Mouse (Mus musculus) embryonic facial prominence, embryonic 11.5 days (tissue): ENCODE results near the gene Dars. TPM values are rescaled to one million over a fixed set of nuclear protein-coding genes. Genes with fewer than 3 reads are reported as not detected.
"Not testable (repeated sequence)": the region's sequence is repeated elsewhere in the genome, so short reads cannot be mapped to it uniquely, and the experiment has no call there.

Source experiments
- ATAC-seq: fragments of 200-750 bp; cut with Nextera tagmentation; replicated peaks from 2 replicates; pipeline ENCODE4 v1.8.0; 2017; ENCODE audit warnings: low read depth; ENCODE audit not compliant: insufficient number of reproducible peaks, low FRiP score, low TSS enrichment
- DNase-seq: peaks from one replicate; pipeline ENCODE4 v3.0.0-alpha.2; 2015; ENCODE audit warnings: low spot score
- H3K27ac ChIP-seq: fragments of 300-500 bp; sonication (generic); replicated peaks from 2 replicates; pipeline ENCODE4 v1.5.1; 2014; ENCODE audit warnings: mild to moderate bottlenecking, low read depth, low read length, control low read depth
- H3K27me3 ChIP-seq: fragments of 300-500 bp; sonication (generic); 2 replicates; pipeline ENCODE4 v1.6.1; 2014; ENCODE audit warnings: mild to moderate bottlenecking, low read length, moderate library complexity, mixed read lengths; ENCODE audit not compliant: control insufficient read depth, insufficient read depth
- H3K36me3 ChIP-seq: fragments of 300-500 bp; sonication (generic); replicated peaks from 2 replicates; pipeline ENCODE4 v1.6.1; 2014; ENCODE audit warnings: low read depth, mild to moderate bottlenecking, low read length, moderate library complexity, mixed read lengths; ENCODE audit not compliant: control insufficient read depth, insufficient read depth
- H3K4me1 ChIP-seq: fragments of 300-500 bp; sonication (generic); 2 replicates; pipeline ENCODE4 v1.6.1; 2014; ENCODE audit warnings: low read length, mixed read lengths; ENCODE audit not compliant: control insufficient read depth, insufficient read depth
- H3K4me2 ChIP-seq: fragments of 300-500 bp; sonication (generic); 2 replicates; pipeline ENCODE4 v1.6.1; 2014; ENCODE audit warnings: low read depth, mild to moderate bottlenecking, control low read depth, low read length, moderate library complexity
- H3K4me3 ChIP-seq: fragments of 300-500 bp; sonication (generic); 2 replicates; pipeline ENCODE4 v1.5.1; 2014; ENCODE audit warnings: low read depth, low read length, control low read depth
- H3K9ac ChIP-seq: fragments of 300-500 bp; sonication (generic); replicated peaks from 2 replicates; pipeline ENCODE4 v1.6.1; 2014; ENCODE audit warnings: mild to moderate bottlenecking, control low read depth, low read length
- H3K9me3 ChIP-seq: fragments of 300-500 bp; sonication (generic); replicated peaks from 2 replicates; pipeline ENCODE4 v1.6.1; 2016; ENCODE audit warnings: mild to moderate bottlenecking, low read length, inconsistent platforms, mixed read lengths; ENCODE audit not compliant: control insufficient read depth
- WGBS: fragments of 180-500 bp; shearing (Covaris S2); extraction: QIAGEN DNeasy Blood & Tissue Kit; methylation state at CpG from one replicate; pipeline ENCODE4 v1.1.7; 2014; 5-methylcytosine and 5-hydroxymethylcytosine counted together
- polyA plus RNA-seq: library from polyadenylated mRNA; unstranded; fragments of >200 nt; fragmentation: Nextera tagmentation; extraction: Ambion mirVana; gene quantifications from 2 replicates; pipeline ENCODE4 v1.2.1, GENCODE M21; 2014

Gene Dars
- polyA plus RNA-seq, 1 experiment from 2014 or later: 126 TPM

DNA sequence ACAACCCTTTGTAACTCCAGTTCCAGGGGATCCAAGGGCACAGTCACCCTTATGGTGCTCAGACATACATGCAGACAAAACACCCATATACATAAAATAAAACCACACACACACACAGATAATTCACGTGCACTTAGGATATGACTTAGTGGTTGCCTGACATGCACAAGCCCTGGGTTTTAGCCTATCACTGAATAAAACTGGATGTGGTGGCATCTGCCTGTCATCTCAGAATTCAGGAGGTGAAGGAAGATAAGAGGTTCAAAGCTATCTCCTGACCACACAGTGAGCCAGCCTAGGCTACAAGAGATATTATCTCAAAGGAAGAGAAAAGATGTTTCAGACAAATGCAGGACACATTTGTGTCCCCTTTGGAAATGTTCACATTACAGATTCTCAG, 90.0 kb downstream of the Dars start:
- H3K36me3 ChIP-seq: peaks cover 3% of the 10 kb centered on the region
- WGBS: 95% methylated on average over 1 of the region's 1 CpGs

DNA sequence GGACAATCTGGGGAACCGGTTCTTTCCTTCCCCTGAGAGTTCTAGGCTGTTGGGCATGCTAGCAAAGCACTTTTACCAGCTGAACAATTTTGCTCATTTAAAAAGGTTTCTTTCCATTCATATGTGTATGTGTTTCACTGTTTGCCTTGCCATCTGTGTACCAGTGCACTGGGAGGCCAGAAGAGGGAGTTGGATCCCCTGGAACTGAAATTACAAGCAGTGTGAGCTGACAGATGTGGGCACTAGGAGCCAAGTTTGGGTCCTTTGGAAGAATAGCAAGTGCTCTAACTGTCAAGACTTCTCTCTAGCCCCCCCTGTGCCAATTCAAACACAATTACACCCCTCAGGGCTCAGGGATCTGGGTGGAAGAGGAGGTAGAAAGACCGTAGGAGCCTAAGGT, 92.4 kb downstream of the Dars start:
- H3K9ac ChIP-seq: no peak overlapping the region
- no peaks in the 10 kb centered on the region for H3K27me3 ChIP-seq
- WGBS: 69% methylated on average over 2 of the region's 2 CpGs
- no peak overlapping the region for H3K4me2 ChIP-seq
- H3K36me3 ChIP-seq: no peaks in the 10 kb centered on the region; the same call in 1 of the 2 replicates
- H3K4me3 ChIP-seq: no peak overlapping the region
- no peak for DNase-seq
- no peaks in the 10 kb centered on the region for H3K9me3 ChIP-seq
- no peak for ATAC-seq
- H3K27ac ChIP-seq: no peak overlapping the region
- H3K4me1 ChIP-seq: no peaks in the 10 kb centered on the region

More for the DNA sequence above, 90.0 kb downstream of the Dars start:
- ATAC-seq: no peak
- no peak overlapping the region for H3K4me3 ChIP-seq
- no peaks in the 10 kb centered on the region for H3K4me1 ChIP-seq
- H3K27ac ChIP-seq: no peak overlapping the region
- no peak for DNase-seq
- no peaks in the 10 kb centered on the region for H3K9me3 ChIP-seq
- no peaks in the 10 kb centered on the region for H3K27me3 ChIP-seq
- no peak overlapping the region for H3K4me2 ChIP-seq
- H3K9ac ChIP-seq: no peak overlapping the region

DNA sequence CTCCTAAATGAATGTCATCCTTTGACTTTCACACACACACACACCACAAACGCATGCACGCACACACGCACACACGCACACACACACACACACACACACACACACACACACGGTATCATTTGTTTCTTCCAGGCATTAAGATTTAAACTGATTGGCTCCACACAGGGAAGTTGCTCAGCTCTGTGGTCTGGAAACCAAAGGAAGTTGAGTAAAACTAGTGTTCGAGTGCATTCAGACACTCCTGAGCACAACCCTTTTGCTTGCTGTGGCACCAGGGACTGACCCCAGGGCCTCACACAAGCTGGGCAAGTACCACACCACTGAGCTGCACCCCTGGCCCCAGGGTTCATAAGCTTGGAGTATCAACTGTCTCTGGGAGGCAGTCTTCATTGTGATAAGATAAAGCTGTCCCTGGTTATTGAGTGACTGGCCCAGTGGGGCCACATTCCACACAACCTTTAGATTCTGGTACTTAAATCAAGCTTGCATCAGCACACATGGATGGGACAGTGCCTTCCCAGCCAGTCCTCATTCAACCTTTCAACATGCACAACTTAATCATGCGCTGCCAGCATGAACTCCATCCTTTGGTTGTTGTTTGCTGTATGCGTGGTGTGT, 94.0 kb downstream of the Dars start:
- ATAC-seq (no peak), DNase-seq (no peak)
- Histone ChIP-seq H3K27ac (no peak overlapping the region), H3K4me3 (no peak overlapping the region), H3K4me1 (no peaks in the 10 kb centered on the region), H3K36me3 (no peaks in the 10 kb centered on the region; the same call in 1 of the 2 replicates), H3K9me3 (no peaks in the 10 kb centered on the region), H3K9ac (no peak overlapping the region), H3K4me2 (no peak overlapping the region), H3K27me3 (no peaks in the 10 kb centered on the region)
- WGBS: 93% methylated on average over 8 of the region's 8 CpGs

DNA sequence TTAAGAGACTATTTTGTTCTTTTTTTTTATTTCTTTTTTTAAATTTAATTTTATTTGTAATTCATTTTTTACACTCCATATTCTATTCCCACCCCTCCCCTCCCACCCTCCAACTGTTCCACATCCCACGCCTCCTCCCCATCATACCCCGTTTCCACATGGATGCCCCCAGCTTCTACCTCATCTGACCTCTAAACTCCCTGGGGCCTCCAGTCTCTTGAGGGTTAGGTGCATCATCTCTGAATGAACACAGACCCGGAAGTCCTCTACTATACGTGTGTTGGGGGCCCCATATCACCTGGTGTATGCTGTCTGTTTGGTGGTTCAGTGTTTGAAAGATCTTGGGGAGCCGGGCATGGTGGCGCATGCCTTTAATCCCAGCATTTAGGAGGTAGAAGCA, 97.9 kb downstream of the Dars start:
- ATAC-seq, DNase-seq: not testable (repeated sequence)

DNA sequence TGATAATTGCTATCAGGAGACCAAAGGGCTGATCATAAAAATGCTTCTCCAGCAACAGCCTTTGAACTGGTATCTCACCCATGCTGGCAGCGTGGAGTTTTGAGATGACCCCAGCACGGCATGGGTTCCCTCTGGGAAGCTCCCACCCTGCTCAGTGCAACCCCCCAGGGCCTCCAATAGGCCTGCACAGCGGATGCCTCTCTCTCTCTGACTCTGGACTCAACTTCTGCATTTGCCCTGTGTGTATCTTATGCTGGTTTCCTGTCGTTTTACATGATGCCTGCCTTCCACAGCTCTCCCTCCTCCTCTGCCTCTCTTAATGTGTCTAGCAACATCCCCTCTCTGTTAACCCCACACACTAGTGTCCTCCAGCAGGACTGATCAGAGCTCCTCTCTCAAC, 102.5 kb downstream of the Dars start:
- Histone ChIP-seq H3K9ac (no peak overlapping the region), H3K4me3 (no peak overlapping the region)
- 69% methylated on average over 4 of the region's 4 CpGs for WGBS

More for the DNA sequence above, 97.9 kb downstream of the Dars start:
- not testable (repeated sequence) for H3K9ac ChIP-seq, H3K4me1 ChIP-seq, H3K4me2 ChIP-seq, H3K27ac ChIP-seq, H3K27me3 ChIP-seq, H3K9me3 ChIP-seq, H3K36me3 ChIP-seq, H3K4me3 ChIP-seq
- 85% methylated on average over 6 of the region's 6 CpGs for WGBS

More for the DNA sequence above, 102.5 kb downstream of the Dars start:
- ATAC-seq (no peak), DNase-seq (no peak)
- Histone ChIP-seq H3K4me2 (no peak overlapping the region), H3K4me1 (no peaks in the 10 kb centered on the region), H3K36me3 (no peaks in the 10 kb centered on the region), H3K27ac (no peak overlapping the region), H3K9me3 (no peaks in the 10 kb centered on the region), H3K27me3 (no peaks in the 10 kb centered on the region)

Other genes starting within 250 kb of the Dars start
- 58.1 and 59.4 TPM in 2 replicates for gene Ubxn4, start 173.4 kb downstream of the Dars start, polyA plus RNA-seq
- gene Lct, start 89.0 kb downstream of the Dars start, polyA plus RNA-seq: 0.07 and 0.18 TPM in 2 replicates
- gene Mcm6, start 57.7 kb downstream of the Dars start, polyA plus RNA-seq: 347 and 357 TPM in 2 replicates
- 6.8 and 7.0 TPM in 2 replicates for gene Cxcr4, start 174.9 kb upstream of the Dars start, polyA plus RNA-seq